Mouse (Mus musculus) G1E (cell line): ENCODE data around the gene Tekt2.

Experiments used
- CTCF ChIP-seq: IDR thresholded peaks from 2 replicates; pipeline ENCODE4 v1.5.1; 2012; ENCODE audit warnings: low read depth, low read length, inconsistent platforms, mixed read lengths
- POLR2AphosphoS5 ChIP-seq: IDR thresholded peaks from 2 replicates; pipeline ENCODE4 v1.6.1; 2012; ENCODE audit warnings: low read depth, low read length, inconsistent platforms; ENCODE audit not compliant: insufficient replicate concordance

GRCm38 (mm10) chr4:126306058-126306457, 19.4 kb downstream of the Tekt2 start:
- TF ChIP-seq CTCF (no peak), POLR2AphosphoS5 (no peak)
